Mouse (Mus musculus) frontal cortex, postnatal 25 days (tissue): Measurements from ENCODE around the gene Ifi206.

Experiments
- DNase-seq, 2 experiments: peaks; one replicate each; pipeline ENCODE4 v3.0.0; 2022; ENCODE audit warnings: low spot score in 2 of 2

Gene Ifi206

DNA sequence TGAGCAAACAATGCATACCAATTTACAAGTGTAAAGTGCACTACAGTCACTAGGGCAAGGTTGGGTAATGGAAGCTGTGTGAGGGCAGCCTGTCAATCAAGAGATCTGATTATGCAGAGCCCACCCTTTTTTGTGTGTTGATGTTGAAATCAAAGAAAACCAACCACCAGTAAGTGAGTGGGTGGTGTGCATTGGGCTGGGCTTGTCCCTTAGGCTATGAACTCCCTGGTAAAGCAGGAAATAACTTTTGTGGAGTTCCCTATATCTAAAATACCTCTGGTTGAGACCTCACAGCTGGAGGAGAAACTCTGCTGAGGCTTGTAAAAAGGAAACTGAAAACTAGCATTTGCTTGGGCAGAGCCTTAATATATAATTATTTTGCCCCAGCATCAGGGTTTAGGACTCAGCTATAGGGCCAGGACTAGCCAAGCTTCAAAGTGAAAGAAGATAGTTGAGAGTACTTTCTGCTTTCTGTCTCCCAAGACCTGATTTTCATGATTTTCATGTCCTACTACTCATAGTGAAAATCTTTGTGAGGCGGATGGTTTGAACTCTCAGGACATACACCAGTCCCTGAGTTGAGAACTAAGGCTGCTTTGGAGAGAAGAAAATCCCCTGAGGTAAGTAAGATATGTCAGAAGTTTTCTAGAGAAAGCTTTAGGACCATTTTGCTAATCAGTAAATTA, 71.8 kb downstream of the Ifi206 start:
- DNase-seq = no peak

GRCm38 (mm10) chr1:173418516-173418915, 72.3 kb downstream of the Ifi206 start:
- DNase-seq = no peak
